Mouse (Mus musculus): ENCODE measurements around the gene Secisbp2. TPM values are rescaled to one million over a fixed set of nuclear protein-coding genes. Genes with fewer than 3 reads are reported as not detected.

Secisbp2 gene
- polyA plus RNA-seq, 1 experiment: 15.7 TPM

DNA sequence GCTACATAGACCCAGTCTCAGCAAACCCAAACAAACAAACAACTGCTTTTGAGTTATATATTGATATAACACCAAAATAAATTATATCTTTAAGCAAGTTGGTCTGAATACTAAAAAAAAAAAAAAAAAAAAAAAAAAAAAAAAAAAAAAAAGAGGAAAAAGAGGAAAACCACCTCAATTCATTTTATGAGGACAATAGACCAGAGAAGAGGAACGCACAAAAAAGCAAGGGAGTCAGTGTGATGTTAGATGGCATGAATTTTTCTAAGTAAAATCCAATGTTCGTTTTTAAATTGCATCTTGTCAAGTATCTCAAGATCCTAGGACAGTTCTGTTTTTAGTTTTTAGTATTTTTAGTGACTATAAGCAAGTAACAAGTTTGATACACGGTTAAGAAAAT is 10.1 kb upstream of the Secisbp2 start:
- no peak for TF ChIP-seq CTCF (IDR thresholded peaks at IDR 0.05; ENCODE audit: borderline replicate concordance, insufficient read depth, low read length)
- TF ChIP-seq POLR2A (IDR thresholded peaks at IDR 0.05; ENCODE audit: low read depth, low read length): no peak
- H3K4me3 ChIP-seq (ENCODE audit: insufficient read depth, low read length): no peak overlapping the region
- H3K4me1 ChIP-seq (ENCODE audit: control insufficient read depth, insufficient read depth, low read length): no peaks in the 10 kb centered on the region
- H3K27ac ChIP-seq (ENCODE audit: insufficient read depth, low read length): no peak overlapping the region

DNA sequence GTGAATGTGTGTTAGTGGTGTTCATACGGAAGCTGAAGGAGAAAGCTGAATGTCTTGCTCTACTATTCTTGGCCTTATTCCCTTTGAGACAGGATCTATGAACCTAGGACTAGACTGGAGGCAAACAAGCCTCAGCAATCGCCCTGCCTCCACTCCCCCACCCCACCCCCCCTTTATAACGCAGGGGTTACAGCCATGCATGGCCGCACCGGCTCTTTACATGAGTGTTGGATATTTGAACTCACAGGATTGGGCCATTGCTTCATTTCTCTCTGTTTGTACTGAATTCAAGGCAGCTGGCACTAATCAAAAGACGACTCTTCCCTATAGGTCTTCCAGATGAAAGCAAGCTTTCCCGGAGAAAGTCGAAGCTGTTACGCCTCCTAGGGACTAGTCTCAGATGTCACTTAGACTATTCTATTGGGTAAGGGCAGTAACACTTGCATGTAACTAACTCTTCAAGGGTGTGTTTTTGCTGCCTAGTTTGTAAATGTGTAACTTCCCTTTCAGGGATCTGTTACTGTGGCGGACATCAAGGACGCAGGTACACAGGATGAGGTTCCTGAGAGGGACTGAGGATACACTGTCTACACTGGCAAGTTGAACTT is 9.2 kb upstream of the Secisbp2 start:
- Histone ChIP-seq H3K27ac (ENCODE audit: insufficient read depth, low read length) (no peak overlapping the region), H3K4me3 (ENCODE audit: insufficient read depth, low read length) (no peak overlapping the region), H3K4me1 (ENCODE audit: control insufficient read depth, insufficient read depth, low read length) (no peaks in the 10 kb centered on the region)
- no peak for TF ChIP-seq CTCF (IDR thresholded peaks at IDR 0.05; ENCODE audit: borderline replicate concordance, insufficient read depth, low read length)
- TF ChIP-seq POLR2A (IDR thresholded peaks at IDR 0.05; ENCODE audit: low read depth, low read length): no peak

DNA sequence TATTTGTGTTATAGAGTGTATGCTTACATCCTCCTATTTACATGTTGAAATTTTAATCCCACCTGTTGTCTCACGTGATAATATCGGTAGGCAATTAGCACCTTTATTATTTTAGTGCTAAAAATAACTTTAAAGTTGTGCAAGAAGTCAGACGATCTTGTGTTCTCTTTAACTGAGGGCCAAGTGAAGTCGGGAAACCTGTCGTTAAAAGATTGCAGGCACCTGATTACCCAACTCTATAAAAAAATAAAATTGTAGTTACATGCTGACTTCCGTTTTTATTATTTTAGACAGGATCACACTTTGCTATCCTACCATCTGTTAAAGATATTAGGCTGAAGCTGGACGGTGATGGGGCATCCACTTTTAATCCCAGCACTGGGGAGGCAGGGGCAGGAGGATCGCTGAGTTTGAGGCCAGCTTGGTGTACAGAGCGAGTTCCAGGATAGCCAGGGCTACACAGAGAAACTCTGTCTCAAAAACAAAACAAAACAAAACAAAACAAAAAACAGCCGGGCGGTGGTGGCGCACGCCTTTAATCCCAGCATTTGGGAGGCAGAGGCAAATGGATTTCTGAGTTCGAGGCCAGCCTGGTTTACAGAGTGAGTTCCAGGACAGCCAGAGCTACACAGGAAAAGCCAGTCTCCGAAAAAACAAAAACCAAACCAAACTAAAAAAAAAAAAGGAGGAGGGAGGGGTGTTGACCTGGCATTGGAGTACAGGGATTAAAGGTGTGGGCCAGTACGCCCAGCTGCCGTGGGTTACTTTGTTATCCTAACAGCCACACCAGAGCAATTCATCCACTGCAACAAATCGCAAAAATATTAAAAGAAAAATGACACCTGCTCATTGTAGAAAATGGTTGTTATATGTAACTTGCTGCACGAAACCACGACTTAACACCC is 7.3 kb upstream of the Secisbp2 start:
- H3K27ac ChIP-seq (ENCODE audit: insufficient read depth, low read length): no peak overlapping the region
- TF ChIP-seq CTCF (IDR thresholded peaks at IDR 0.05; ENCODE audit: borderline replicate concordance, insufficient read depth, low read length) (no peak), POLR2A (IDR thresholded peaks at IDR 0.05; ENCODE audit: low read depth, low read length) (no peak)
- H3K4me1 ChIP-seq (ENCODE audit: control insufficient read depth, insufficient read depth, low read length): 0 out of 2 replicates have a peak, but pooled peaks cover 2% of the 10 kb centered on the region

DNA sequence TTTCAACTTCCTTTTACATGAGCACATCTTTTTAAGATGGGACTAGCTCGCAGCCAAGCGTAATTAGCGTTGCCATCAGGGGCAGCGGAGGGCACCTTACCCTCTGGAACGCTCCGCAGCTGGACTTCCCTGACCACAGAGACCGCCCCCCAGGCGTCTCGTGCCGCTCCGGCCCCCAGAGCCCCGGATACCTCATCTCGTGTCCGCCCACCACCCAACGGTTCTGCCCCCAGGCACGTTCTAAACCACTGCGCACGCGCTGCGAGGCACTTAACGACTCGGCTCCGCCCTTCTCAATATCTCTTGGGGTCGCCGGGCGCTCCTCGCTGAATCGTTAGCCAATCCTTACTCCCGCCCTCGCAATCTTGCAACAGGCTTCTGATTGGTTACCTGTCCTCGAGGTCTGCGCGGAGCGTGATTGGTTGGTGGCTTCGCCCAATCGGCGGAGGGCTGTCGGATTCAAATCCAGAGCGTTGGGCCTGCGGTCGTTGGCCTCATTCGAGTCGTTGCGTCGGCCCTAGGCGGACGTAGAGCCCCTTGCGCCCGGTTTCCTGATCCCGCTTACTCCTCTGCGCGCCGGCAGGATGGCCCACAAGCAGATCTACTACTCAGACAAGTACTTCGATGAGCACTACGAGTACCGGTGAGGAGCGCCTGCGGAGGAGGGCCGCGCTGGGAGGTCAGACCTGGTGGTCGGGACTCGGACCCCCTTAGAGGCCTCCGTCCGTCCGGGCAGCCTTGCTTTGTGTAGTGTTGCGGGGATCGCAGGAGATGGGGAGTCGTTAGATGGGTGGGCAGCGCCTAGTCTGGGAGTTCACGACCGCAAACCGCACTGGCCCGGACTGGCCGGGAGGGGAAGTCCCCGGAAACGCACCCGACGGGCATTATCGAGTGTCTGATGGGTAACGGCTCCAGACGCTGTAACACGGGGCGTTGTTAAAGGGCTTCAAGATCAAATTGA is 6.4 kb upstream of the Secisbp2 start, which contains the start of gene Cks2:
Gene Cks2 (plus strand): TSS at position 404 of the 961 bp plus-strand sequence.
- TF ChIP-seq CTCF (IDR thresholded peaks at IDR 0.05; ENCODE audit: borderline replicate concordance, insufficient read depth, low read length) (no peak), POLR2A (IDR thresholded peaks at IDR 0.05; ENCODE audit: low read depth, low read length) (peak; percentile 82)
- peak within 1 kb of the TSS; percentile 53 for H3K27ac ChIP-seq (ENCODE audit: insufficient read depth, low read length)
- H3K4me1 ChIP-seq (ENCODE audit: control insufficient read depth, insufficient read depth, low read length): 0 out of 2 replicates have a peak, but pooled peaks cover 2% of the 10 kb centered on the region
- peak within 1 kb of the TSS; percentile 83 for H3K4me3 ChIP-seq (ENCODE audit: insufficient read depth, low read length)

More for the DNA sequence above, 7.3 kb upstream of the Secisbp2 start:
- peak overlapping the region; percentile 68 for H3K4me3 ChIP-seq (ENCODE audit: insufficient read depth, low read length)

DNA sequence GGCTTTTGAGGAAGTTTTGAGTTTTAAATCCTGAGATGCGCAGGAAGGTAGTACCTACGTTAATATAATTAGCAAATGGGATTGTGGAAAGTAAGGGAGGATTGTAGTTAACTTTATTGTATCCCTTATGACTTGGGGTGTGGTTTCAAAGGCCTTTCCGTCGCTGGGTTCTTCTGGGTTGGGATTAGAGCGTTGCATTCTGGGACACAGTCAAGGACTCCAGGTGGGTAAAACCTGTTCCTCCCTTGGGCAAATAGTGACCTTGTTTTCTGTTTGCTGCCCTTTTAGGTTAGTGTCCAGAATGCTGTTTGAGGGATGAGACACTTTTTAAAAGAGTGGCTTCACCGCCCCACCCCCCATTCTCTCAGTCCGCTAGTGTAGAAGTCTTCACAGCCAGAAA is 5.6 kb upstream of the Secisbp2 start:
- Histone ChIP-seq H3K4me1 (ENCODE audit: control insufficient read depth, insufficient read depth, low read length) (0 out of 2 replicates have a peak, but pooled peaks cover 2% of the 10 kb centered on the region), H3K4me3 (ENCODE audit: insufficient read depth, low read length) (peak overlapping the region; percentile 83), H3K27ac (ENCODE audit: insufficient read depth, low read length) (peak overlapping the region; percentile 53)
- TF ChIP-seq POLR2A (IDR thresholded peaks at IDR 0.05; ENCODE audit: low read depth, low read length) (no peak; the same call in 1 of the 2 replicates), CTCF (IDR thresholded peaks at IDR 0.05; ENCODE audit: borderline replicate concordance, insufficient read depth, low read length) (no peak)

DNA sequence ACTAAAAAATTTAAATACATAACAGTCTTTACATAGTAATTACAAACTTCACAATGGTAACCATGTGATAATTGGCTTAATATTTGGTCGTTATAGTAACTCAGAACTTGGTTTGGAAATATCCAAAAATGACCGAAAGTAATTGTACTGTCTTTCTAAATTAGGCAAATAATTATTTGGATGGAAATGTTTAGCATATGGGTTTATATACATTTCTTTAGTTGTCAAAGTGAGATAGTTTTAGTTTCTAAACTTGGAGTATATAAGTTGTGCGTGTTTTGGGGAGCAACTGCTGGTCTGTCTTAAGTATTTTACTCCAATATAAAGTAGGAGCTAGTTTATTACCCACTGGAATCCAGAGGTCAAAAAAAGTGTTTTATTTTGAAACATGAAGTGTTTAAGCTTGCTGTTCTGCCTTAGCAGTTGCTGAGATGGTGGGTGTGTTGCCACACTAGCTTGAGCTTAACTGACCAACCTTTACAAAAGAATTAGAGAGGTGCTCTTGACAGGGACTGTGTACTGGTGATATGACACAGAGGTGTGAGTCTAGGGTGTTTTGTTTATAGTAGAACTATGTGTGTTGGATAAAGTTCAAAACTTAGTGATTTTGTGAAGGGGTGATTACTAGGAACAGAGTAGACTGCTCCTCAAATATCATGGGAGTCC is 5.0 kb upstream of the Secisbp2 start:
- H3K4me1 ChIP-seq (ENCODE audit: control insufficient read depth, insufficient read depth, low read length): 0 out of 2 replicates have a peak, but pooled peaks cover 2% of the 10 kb centered on the region
- peak overlapping the region; percentile 90 for H3K4me3 ChIP-seq (ENCODE audit: insufficient read depth, low read length)
- TF ChIP-seq POLR2A (IDR thresholded peaks at IDR 0.05; ENCODE audit: low read depth, low read length): no peak
- TF ChIP-seq CTCF (IDR thresholded peaks at IDR 0.05; ENCODE audit: borderline replicate concordance, insufficient read depth, low read length): no peak
- no peak overlapping the region for H3K27ac ChIP-seq (ENCODE audit: insufficient read depth, low read length)

DNA sequence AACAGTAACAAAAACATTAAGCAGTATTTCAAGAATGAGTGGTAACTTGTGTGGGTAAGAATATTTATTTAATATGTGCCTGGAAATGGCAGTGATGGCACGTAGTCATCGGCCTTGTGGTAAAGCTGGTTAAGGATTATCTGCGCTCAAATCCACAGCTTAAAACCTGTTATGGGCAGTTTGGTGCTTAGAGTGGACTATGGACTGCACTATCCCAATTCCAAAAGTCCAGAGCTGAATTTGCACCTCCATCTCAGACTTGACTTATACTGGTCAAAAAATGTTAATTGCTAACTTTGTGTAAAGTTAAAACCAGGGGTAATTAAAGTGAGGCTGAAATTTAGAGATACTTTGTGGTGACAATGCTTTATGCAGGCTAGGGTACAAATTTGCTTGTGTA is 3.7 kb upstream of the Secisbp2 start:
- Histone ChIP-seq H3K4me1 (ENCODE audit: control insufficient read depth, insufficient read depth, low read length) (0 out of 2 replicates have a peak, but pooled peaks cover 2% of the 10 kb centered on the region), H3K4me3 (ENCODE audit: insufficient read depth, low read length) (peak overlapping the region; percentile 32), H3K27ac (ENCODE audit: insufficient read depth, low read length) (no peak overlapping the region)
- TF ChIP-seq POLR2A (IDR thresholded peaks at IDR 0.05; ENCODE audit: low read depth, low read length): no peak
- no peak for TF ChIP-seq CTCF (IDR thresholded peaks at IDR 0.05; ENCODE audit: borderline replicate concordance, insufficient read depth, low read length)

DNA sequence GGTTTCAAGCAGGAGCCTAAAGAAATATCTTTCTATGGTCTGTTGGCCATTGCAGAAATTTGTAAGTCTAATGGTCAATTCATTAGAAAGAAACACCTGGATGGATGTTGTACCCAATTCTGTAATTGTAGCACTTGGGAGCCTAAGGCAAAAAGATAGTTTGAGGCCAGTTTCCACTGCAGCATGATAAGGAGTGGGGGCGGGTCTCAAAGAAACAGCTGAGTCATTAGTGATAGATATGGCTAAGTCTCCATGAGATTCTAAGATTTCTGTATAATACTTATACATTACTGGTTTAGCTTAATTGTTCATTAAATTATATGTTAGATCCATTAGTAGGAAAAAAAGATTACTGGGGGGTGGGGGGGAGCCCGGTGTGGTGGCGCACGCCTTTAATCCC is 3.3 kb upstream of the Secisbp2 start:
- Histone ChIP-seq H3K27ac (ENCODE audit: insufficient read depth, low read length) (no peak overlapping the region), H3K4me1 (ENCODE audit: control insufficient read depth, insufficient read depth, low read length) (0 out of 2 replicates have a peak, but pooled peaks cover 2% of the 10 kb centered on the region), H3K4me3 (ENCODE audit: insufficient read depth, low read length) (no peak overlapping the region; the same call in 1 of the 2 replicates)
- no peak for TF ChIP-seq POLR2A (IDR thresholded peaks at IDR 0.05; ENCODE audit: low read depth, low read length)
- TF ChIP-seq CTCF (IDR thresholded peaks at IDR 0.05; ENCODE audit: borderline replicate concordance, insufficient read depth, low read length): no peak
